Mouse (Mus musculus) urinary bladder, adult 18-20 months (tissue): ENCODE measurements around the gene Lipi.

Experiments used
- DNase-seq, 2 experiments: peaks; one replicate each; pipeline ENCODE4 v3.0.0; 2022; ENCODE audit warnings: low spot score in 2 of 2, mixed read lengths in 2 of 2

Gene Lipi

GRCm38 (mm10) chr16:75585961-75586360 is at the start of gene Lipi:
Gene Lipi, minus strand, starts transcription at chr16:75586061.
- DNase-seq: no peak

- no peak for DNase-seq
These were observed 42.0 kb upstream of the Lipi start for GRCm38 (mm10) chr16:75627862-75628261.

- no peak for DNase-seq
These were observed 31.9 kb upstream of the Lipi start for GRCm38 (mm10) chr16:75617651-75618349.

GRCm38 (mm10) chr16:75612561-75612960 is 26.7 kb upstream of the Lipi start:
- DNase-seq: no peak

GRCm38 (mm10) chr16:75606415-75606814 is 20.6 kb upstream of the Lipi start:
- DNase-seq: no peak

- DNase-seq: no peak
These were observed 7.8 kb upstream of the Lipi start for GRCm38 (mm10) chr16:75593501-75594183.

GRCm38 (mm10) chr16:75592671-75593500 is 7.0 kb upstream of the Lipi start, which contains the start of gene Rbm11:
Gene Rbm11, plus strand, starts transcription at chr16:75592844.
- peak; percentile 59 to 77 for DNase-seq

GRCm38 (mm10) chr16:75586466-75586865 is 605 bp upstream of the Lipi start:
- no peak for DNase-seq

- no peak for DNase-seq
These were observed 3.6 kb downstream of the Lipi start for GRCm38 (mm10) chr16:75582279-75582678.

- DNase-seq: no peak
These were observed 23.0 kb downstream of the Lipi start for GRCm38 (mm10) chr16:75562910-75563309.

GRCm38 (mm10) chr16:75545310-75545709 is 40.6 kb downstream of the Lipi start:
- no peak for DNase-seq

- no peak for DNase-seq
These were observed 47.9 kb downstream of the Lipi start for GRCm38 (mm10) chr16:75537784-75538565.

GRCm38 (mm10) chr16:75531705-75532104 is 54.2 kb downstream of the Lipi start:
- no peak for DNase-seq

GRCm38 (mm10) chr16:75496568-75496967 is 89.3 kb downstream of the Lipi start:
- no peak for DNase-seq
